Mouse (Mus musculus): ENCODE measurements around the gene C2cd5.

C2cd5 gene

DNA sequence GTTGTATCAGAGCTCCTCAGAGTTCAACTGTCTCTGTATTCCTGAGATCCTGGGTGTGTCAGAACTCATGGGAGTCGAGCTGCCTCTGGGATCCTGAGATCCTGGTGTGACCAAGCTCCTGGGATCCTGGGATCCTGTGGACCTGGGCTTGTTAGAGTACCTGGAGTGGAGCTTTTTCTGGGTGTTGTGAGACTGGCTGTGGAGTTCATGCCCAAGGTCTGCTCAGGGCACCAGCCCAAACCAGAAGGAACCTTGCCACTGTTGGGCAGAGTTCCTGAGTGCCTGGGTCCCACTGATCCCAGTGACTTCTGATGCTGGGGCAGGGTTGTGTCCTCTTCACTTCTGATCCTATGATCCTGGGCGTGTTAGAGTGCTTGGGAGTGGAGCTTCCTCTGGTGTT lies 127.7 kb downstream of the C2cd5 start:
- DNase-seq = no peak

DNA sequence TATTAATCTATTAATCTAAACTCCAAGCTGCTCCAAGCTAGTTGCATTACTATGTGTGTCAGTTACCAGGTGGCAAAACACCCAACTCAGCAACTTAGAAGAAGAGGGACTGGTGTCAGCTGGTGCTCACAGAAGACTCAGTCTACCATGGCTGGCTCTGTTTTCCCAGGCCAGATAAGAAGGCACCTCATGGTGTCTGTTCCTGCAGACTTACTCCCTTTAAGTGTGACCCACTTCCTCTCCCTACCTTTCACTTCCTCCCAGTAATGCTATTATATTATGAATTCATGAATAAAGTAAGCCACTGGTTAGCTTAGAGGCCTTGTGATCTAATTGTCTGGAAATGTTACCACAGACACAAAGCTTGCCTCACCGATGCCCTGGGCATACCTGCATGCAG lies 132.5 kb downstream of the C2cd5 start:
- DNase-seq = no peak

DNA sequence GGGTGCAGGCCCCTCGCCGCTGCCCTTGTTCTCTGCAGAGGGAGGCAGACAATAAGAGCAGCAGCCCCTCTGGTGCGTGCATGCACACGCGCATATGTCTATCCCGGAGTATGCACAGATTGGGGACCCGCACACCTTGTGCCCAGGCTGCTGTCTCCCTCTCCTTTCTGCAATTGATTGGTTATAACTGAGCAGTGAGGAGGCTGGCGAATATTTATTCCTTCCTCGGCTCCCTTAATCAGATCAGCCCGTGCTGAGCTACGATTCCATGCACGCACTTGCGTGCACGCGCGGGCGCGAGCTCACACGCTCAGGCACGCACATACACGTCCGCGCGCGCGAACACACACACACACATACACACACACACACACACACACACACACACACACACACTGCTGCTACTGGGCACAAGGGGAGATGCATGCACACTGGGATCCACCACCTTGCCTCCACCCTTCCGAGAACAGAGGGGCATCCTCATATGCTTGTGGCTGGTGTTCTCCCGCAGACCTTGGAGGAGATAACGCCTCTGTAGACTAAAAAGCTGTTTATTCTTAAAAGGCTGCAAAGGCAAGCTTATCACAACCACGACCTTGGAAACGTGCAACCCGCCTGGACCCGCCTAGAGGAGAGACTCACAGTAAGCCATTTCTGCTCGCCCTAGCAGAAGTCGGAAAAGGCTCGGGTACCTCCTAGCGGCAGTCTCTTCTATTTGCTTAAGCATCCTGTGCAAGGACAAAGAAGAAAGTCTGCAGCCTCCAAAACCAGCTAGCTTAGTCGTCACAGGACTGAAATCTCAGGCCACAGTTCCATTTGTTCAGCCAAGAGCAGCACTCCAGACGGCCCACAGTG lies 135.2 kb downstream of the C2cd5 start:
- peak; percentile 83 for DNase-seq

DNA sequence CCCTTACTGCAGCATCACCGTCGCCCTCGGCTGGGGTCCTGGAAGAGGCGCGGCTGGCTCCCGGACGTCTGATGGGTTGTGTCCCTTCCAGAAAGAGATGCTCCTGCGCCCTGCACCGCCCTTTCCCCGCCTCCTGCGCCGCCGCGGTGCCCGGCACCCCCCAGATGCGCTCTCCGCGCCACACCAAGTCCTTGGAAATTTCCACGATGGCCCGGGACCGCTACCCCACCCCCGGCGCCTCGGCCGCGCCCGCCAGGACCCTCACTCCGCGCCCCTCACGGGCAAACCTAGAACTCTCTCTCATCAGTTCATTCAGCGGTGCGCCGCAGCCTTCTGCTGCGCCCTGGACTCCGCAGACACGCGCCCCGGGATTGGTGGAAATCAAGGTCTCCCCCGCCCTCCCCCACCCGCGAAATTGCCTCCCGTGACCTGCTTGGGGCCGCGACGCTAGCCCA lies 135.8 kb downstream of the C2cd5 start, which contains the start of gene St8sia1:
Gene St8sia1 (minus strand): TSS at position 377 of the 455 bp plus-strand sequence.
- peak; percentile 77 for DNase-seq

DNA sequence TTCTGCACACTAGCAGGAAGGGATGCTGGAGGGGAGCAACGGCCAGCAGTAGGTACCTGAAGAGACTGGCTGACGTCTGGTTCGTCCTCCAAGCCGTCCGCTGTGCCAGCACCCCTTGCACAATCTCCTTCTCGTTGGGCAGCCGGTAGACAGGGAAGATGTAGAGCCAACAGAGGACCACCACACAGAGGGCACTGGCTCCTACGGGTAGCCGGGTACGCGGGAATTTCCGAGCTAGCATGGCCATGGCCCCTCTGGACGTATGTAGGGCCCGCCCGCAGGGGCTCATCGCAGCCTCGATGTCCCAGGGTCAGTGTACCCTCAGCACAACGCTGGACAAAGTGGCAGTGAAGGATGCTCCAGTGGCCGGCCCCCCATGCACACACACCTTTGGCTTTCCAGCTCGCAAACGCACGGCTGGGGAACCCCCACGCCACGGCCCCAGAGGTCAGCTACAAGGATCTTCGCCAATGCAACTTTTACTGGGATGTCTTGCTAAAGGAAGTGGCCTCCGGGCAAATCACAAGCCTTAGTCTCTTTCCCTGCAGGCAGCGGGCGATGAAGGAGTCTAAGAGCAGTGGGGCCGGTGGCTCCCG lies 136.4 kb downstream of the C2cd5 start:
- peak; percentile 42 for DNase-seq

DNA sequence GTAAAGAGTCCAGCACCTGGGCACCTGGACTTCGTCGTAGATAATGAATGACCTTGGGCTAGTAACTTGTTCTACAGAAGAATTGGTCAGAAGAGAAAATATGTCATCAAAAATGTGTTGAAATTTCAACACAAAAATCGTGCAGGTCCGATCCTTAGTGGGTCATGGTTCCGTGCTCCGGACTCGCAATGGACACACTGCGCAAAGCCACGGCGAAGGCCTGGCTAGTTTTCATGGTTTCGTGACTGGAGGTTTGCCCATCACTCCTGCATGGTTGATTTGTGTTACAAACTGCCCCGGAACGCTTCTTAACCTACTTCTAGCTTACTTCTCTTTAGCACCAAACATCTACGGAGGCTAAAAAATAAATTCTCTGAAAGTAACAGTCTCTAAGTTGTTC lies 137.1 kb downstream of the C2cd5 start:
- DNase-seq = peak; percentile 37

DNA sequence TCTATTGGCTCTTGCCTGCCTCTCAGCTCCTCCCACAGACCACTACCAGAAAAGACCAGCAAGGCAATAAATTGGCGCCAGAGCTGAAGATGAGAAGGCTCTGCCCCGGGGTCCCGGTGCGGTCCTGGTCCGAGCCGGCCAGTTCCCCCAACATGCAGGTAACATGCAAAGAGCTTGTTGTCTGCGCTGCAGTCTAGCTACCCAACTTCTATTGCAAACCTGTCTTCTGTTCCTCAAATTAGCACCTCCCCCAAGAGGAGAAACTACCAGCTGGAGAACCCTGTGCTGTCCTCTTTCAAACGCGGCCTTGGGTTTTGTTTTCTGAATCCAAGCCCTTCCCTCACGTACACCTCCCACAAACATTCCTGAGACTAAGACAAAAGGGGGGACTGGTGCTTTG lies 137.5 kb downstream of the C2cd5 start:
- DNase-seq = no peak

DNA sequence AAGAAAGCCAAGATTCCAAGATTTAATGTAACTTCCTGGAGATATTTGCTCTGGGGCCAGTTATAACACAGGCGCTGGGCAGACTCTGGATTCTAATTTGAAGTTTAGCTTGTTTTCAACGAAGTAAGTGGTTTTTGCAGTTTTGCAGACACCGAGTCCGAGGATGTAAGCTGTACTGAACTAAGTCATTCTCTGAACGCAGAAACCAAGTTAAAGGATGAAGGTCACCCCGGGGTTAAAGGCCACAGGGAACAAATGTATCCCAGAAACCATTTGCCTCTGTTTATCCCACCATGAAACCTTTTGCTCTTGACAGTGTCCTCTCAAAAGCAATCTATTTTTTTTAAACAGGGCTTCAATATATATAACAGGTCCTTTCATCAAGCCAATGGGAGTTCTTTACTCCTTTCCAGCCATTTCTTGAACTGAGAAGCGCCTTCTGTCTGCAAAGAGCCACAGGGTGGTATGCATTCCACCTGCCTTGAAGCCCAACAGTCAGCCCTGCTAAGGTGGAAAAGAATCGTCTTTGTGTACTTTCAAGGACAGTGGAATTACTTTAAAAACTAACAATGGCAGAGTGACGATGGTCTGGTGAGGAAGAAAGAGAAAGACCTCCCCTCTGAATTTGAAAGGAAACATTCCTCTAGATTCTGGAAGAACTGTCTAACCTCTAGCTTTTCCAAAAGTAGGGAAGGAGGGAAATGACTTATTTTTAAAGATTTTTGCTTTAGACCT lies 138.1 kb downstream of the C2cd5 start:
- DNase-seq = no peak
